Mouse (Mus musculus) bone marrow macrophage, adult 2 months (primary cell): ENCODE measurements around the gene Wfdc6a. TPM values are rescaled to one million over a fixed set of nuclear protein-coding genes. Genes with fewer than 3 reads are reported as not detected.
A peak's percentile ranks its signal among the peaks of the same experiment; 100 is the strongest.

ENCODE experiments used
- H3K27ac ChIP-seq: 2 replicates; pipeline ENCODE4 v1.5.1; 2012; ENCODE audit warnings: low read depth, low read length; ENCODE audit not compliant: insufficient read depth
- H3K4me1 ChIP-seq: 2 replicates; pipeline ENCODE4 v1.6.1; 2012; ENCODE audit warnings: low read length; ENCODE audit not compliant: control insufficient read depth, insufficient read depth
- H3K4me3 ChIP-seq: 2 replicates; pipeline ENCODE4 v1.5.1; 2012; ENCODE audit warnings: mild to moderate bottlenecking, low read length, moderate library complexity; ENCODE audit not compliant: insufficient read depth
- CTCF ChIP-seq: IDR thresholded peaks from 2 replicates; pipeline ENCODE4 v1.5.1; 2012; ENCODE audit warnings: low read depth, mild to moderate bottlenecking, low read length, moderate library complexity
- POLR2A ChIP-seq: IDR thresholded peaks from 2 replicates; pipeline ENCODE4 v1.6.1; 2012; ENCODE audit warnings: mild to moderate bottlenecking, low read depth, low read length, borderline replicate concordance
- polyA plus RNA-seq: library from polyadenylated mRNA; stranded (reverse); fragments of >200 nt; gene quantifications from 2 replicates; pipeline ENCODE4 v1.2.4, GENCODE M21; 2012; ENCODE audit not compliant: missing spikeins, insufficient read depth, insufficient read length

The Wfdc6a gene
- polyA plus RNA-seq, 1 experiment, result not detected

DNA sequence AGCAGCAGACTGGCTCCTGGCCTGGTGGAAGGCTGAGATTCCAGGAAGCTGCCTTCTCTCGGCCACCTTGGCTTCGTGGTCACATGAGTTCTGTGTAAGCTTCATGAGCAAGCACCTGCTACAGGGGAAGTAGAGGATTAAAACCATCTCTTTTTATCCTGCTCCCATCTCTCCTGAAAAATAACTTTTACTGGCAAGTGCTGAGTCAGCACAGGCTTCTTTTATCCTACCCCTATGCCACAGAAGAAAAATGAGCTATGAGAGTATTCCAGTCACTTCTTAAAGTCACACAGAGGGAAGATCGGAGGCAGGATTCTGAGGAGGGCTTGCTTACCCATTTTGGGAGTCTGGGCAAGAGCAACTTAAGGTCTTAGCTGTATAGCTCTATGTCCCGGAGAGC is 48.2 kb downstream of the Wfdc6a start:
- Histone ChIP-seq H3K27ac (no peak overlapping the region), H3K4me1 (no peaks in the 10 kb centered on the region), H3K4me3 (no peak overlapping the region)
- no peak for TF ChIP-seq CTCF

DNA sequence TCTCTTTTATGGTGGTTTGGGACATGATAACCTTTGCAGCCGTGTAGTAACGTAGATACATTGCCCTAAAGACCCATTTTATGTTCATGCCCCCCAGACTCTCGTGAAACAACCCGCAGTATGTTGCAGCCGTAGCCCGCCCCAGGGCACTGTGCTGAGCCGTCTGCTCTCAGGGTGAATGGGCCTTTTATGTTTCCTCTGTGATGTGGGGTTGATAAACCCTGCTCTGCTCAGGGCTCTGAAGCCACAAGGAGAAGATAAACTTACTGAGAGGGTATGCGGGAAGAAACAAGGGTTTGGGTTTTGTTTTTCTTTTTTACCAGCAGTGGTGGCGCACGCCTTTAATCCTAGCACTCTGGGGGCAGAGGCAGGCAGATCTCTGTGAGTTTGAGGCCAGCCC is 50.9 kb downstream of the Wfdc6a start:
- no peak overlapping the region for H3K4me3 ChIP-seq
- H3K27ac ChIP-seq, result no peak overlapping the region
- no peak for TF ChIP-seq CTCF
- no peak for TF ChIP-seq POLR2A
- H3K4me1 ChIP-seq, result no peaks in the 10 kb centered on the region

GRCm38 (mm10) chr2:164531169-164531568 is 54.1 kb downstream of the Wfdc6a start:
- peak; percentile 52 for TF ChIP-seq CTCF
- no peak for TF ChIP-seq POLR2A
- peaks cover 5% of the 10 kb centered on the region; the same call in 1 of the 2 replicates for H3K4me1 ChIP-seq

More at GRCm38 (mm10) chr2:164531169-164531568, 54.1 kb downstream of the Wfdc6a start:
- Histone ChIP-seq H3K4me3 (no peak overlapping the region), H3K27ac (no peak overlapping the region)

Other genes starting within 250 kb of the Wfdc6a start
- 2.1 and 2.3 TPM in 2 replicates for gene Slpi, start 196.4 kb downstream of the Wfdc6a start, polyA plus RNA-seq
- gene Rbpjl, start 182.3 kb downstream of the Wfdc6a start, polyA plus RNA-seq, result not detected in 2 replicates
- gene Matn4, start 180.3 kb downstream of the Wfdc6a start, polyA plus RNA-seq, result not detected in 2 replicates
- 125 and 132 TPM in 2 replicates for gene Sdc4, start 141.6 kb downstream of the Wfdc6a start, polyA plus RNA-seq
- gene Sys1, start 128.5 kb downstream of the Wfdc6a start, polyA plus RNA-seq, result 33.3 and 33.9 TPM in 2 replicates
- not detected in 2 replicates for gene Gm20458, start 124.5 kb downstream of the Wfdc6a start, polyA plus RNA-seq
- not detected in 2 replicates for gene Trp53tg5, start 111.7 kb downstream of the Wfdc6a start, polyA plus RNA-seq
- 67.6 and 75.8 TPM in 2 replicates for gene Dbndd2, start 99.3 kb downstream of the Wfdc6a start, polyA plus RNA-seq
- gene Pigt, start 87.9 kb downstream of the Wfdc6a start, polyA plus RNA-seq, result 58.5 and 80.9 TPM in 2 replicates
- not detected in 2 replicates for gene Wfdc2, start 23.0 kb downstream of the Wfdc6a start, polyA plus RNA-seq
- gene Spint3, start 12.0 kb downstream of the Wfdc6a start, polyA plus RNA-seq, result not detected in 2 replicates
- not detected in 2 replicates for gene Eppin, start 8.1 kb upstream of the Wfdc6a start, polyA plus RNA-seq
- not detected in 2 replicates for gene Wfdc6b, start 28.1 kb upstream of the Wfdc6a start, polyA plus RNA-seq
- gene Wfdc8, start 28.2 kb upstream of the Wfdc6a start, polyA plus RNA-seq, result not detected in 2 replicates
- gene Wfdc16, start 53.3 kb upstream of the Wfdc6a start, polyA plus RNA-seq, result not detected in 2 replicates
- gene Wfdc10, start 70.6 kb upstream of the Wfdc6a start, polyA plus RNA-seq, result not detected in 2 replicates
- gene Wfdc9, start 71.1 kb upstream of the Wfdc6a start, polyA plus RNA-seq, result not detected in 2 replicates
- gene Wfdc11, start 88.6 kb upstream of the Wfdc6a start, polyA plus RNA-seq, result not detected in 2 replicates
- not detected in 2 replicates for gene Wfdc13, start 99.7 kb upstream of the Wfdc6a start, polyA plus RNA-seq
- gene Spint4, start 113.1 kb upstream of the Wfdc6a start, polyA plus RNA-seq, result not detected in 2 replicates
- not detected in 2 replicates for gene Spint5, start 129.9 kb upstream of the Wfdc6a start, polyA plus RNA-seq
- not detected in 2 replicates for gene Wfdc3, start 160.5 kb upstream of the Wfdc6a start, polyA plus RNA-seq
- gene Dnttip1, start 160.5 kb upstream of the Wfdc6a start, polyA plus RNA-seq, result 33.4 and 33.7 TPM in 2 replicates
- gene Ube2c, start 184.5 kb upstream of the Wfdc6a start, polyA plus RNA-seq, result 93.9 and 99.8 TPM in 2 replicates
- gene Tnnc2, start 194.5 kb upstream of the Wfdc6a start, polyA plus RNA-seq, result 0.80 TPM in 1 of 2 replicates, not detected in the other
- gene Snx21, start 200.4 kb upstream of the Wfdc6a start, polyA plus RNA-seq, result 14.6 and 20.3 TPM in 2 replicates
- gene Acot8, start 219.4 kb upstream of the Wfdc6a start, polyA plus RNA-seq, result 26.8 and 27.6 TPM in 2 replicates
- 5.0 and 7.3 TPM in 2 replicates for gene Zswim3, start 219.7 kb upstream of the Wfdc6a start, polyA plus RNA-seq
- 5.7 and 5.8 TPM in 2 replicates for gene Zswim1, start 237.2 kb upstream of the Wfdc6a start, polyA plus RNA-seq
- gene Spata25, start 243.1 kb upstream of the Wfdc6a start, polyA plus RNA-seq, result 1.4 TPM in 1 of 2 replicates, not detected in the other
- 632 and 760 TPM in 2 replicates for gene Ctsa, start 247.4 kb upstream of the Wfdc6a start, polyA plus RNA-seq
- 21.0 and 25.4 TPM in 2 replicates for gene Neurl2, start 248.0 kb upstream of the Wfdc6a start, polyA plus RNA-seq